Mouse (Mus musculus) left cerebral cortex, postnatal 36 days (tissue): Measurements from ENCODE around the gene Rpsa. TPM values are rescaled to one million over a fixed set of nuclear protein-coding genes. Genes with fewer than 3 reads are reported as not detected.

Experiments used
- DNase-seq, 2 experiments: peaks; one replicate each; pipeline ENCODE4 v3.0.0; 2021 to 2022; ENCODE audit warnings: low spot score in 2 of 2, mixed read lengths in 1 of 2
- intact Hi-C: fragments of 180-260 bp; cut with DNase I; formaldehyde crosslinking; loops from one replicate; pipeline ENCODE4 v1.15.1; 2025
- total RNA-seq, 2 experiments: library from RNA; stranded (reverse); gene quantifications; 2 replicates each; pipeline ENCODE4 v1.2.3; 2021

Rpsa gene
- total RNA-seq, 2 experiments from 2014 or later = 361 to 417 TPM

GRCm38 (mm10) chr9:120149222-120149828 lies 21.8 kb downstream of the Rpsa start, which contains the start of gene Mobp:
Mobp (plus strand) TSS chr9:120149707.
- no peak for DNase-seq
- intact Hi-C loops = no loop called here

GRCm38 (mm10) chr9:120151152-120151551 lies 23.7 kb downstream of the Rpsa start:
- intact Hi-C loops = no loop called here
- DNase-seq = no peak

- DNase-seq = no peak
- intact Hi-C loops = no loop called here
Measured at GRCm38 (mm10) chr9:120151906-120152399, 24.5 kb downstream of the Rpsa start.

DNA sequence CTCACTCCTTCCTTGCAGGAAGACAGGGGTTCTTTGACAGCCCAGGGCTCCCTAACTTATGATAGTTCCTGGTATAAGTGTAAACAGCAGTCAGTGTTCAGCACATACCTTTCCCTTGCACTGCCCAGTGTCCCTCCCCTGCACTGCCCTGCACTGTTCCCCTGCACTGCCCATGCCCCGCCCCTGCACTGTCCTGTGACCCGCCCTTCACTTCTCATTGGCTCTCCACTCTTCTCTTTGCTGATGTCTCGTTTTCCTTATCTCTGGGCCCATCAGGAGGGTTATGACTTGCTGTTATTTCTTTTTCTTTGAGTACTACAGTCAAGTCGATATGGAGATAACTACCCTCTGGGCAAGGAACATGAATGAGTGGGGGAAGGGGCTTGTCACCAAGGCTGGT lies 30.6 kb downstream of the Rpsa start:
- intact Hi-C loops = no loop called here
- no peak for DNase-seq

GRCm38 (mm10) chr9:120163862-120164261 lies 36.4 kb downstream of the Rpsa start:
- intact Hi-C loops = no loop called here
- DNase-seq = no peak

DNA sequence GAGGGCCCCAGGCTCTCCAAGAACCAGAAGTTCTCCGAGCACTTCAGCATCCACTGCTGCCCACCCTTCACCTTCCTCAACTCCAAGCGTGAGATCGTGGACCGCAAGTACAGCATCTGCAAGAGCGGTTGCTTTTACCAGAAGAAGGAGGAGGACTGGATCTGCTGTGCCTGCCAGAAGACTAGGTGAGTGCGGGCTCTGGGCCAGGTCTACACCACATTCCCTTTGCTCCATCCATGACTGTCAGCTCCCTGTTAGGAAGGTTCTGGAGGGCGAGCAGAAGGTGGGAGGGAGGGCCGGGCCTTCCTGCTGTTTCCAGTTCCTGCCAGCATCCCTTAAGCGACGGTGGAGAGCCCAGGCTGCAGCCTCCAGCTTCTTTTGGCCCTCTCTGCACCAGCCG lies 40.3 kb downstream of the Rpsa start:
- DNase-seq = no peak
- intact Hi-C loops = no loop called here

GRCm38 (mm10) chr9:120171295-120171694 lies 43.8 kb downstream of the Rpsa start:
- intact Hi-C loops = loop anchor here (1.0 kb wide), 1 partner anchor 30 kb away; no protein-coding TSS in a partner anchor
- DNase-seq = peak; percentile 53 to 61

- peak; percentile 58 to 78 for DNase-seq
- intact Hi-C loops = no loop called here
Measured at GRCm38 (mm10) chr9:120174436-120175137, 47.1 kb downstream of the Rpsa start.

DNA sequence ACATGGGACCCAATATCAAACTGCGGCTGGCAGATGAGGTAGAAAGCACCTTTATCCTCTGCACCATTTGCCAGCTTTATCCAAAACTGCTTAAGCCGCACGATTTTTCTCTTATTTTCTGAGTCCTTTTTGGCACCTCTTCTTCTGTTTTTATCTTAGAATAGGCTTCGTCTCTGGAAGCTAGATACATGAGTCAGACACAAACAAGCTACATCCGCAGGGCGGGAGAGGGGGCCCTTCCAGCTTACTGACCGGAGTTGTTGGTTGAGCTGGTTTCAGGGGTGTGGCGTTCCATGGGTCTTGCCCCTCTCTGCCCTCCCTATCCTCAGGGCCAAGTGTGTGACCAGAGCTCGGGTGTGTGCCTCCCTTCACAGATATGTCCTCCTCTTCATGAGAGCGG lies 51.3 kb downstream of the Rpsa start:
- no peak for DNase-seq
- intact Hi-C loops = no loop called here

Other genes starting within 250 kb of the Rpsa start
- 10 to 100 TPM; 70.0 to 85.9 TPM for gene Wdr48, start 232.8 kb upstream of the Rpsa start, total RNA-seq
- gene Gorasp1, start 190.1 kb upstream of the Rpsa start, total RNA-seq = 10 to 100 TPM; 36.3 to 40.6 TPM
- under 1 TPM; 0.50 to 0.67 TPM for gene Ttc21a, start 190.1 kb upstream of the Rpsa start, total RNA-seq
- 10 to 100 TPM; 12.5 to 19.1 TPM for gene Csrnp1, start 143.0 kb upstream of the Rpsa start, total RNA-seq
- gene Xirp1, start 104.1 kb upstream of the Rpsa start, total RNA-seq = under 1 TPM in 1 of 2 experiments, not detected in 1; 0.15 TPM
- gene Cx3cr1, start 57.8 kb upstream of the Rpsa start, total RNA-seq = 10 to 100 TPM; 30.9 to 32.8 TPM
- gene Ccr8, start 35.6 kb upstream of the Rpsa start, total RNA-seq = not detected
- gene Slc25a38, start 17.3 kb upstream of the Rpsa start, total RNA-seq = 10 to 100 TPM; 27.0 to 28.9 TPM
- 100 to 1,000 TPM; 355 to 475 TPM for gene Mobp, start 22.0 kb downstream of the Rpsa start, total RNA-seq
- gene Myrip, start 173.8 kb downstream of the Rpsa start, total RNA-seq = 10 to 100 TPM; 82.1 to 89.5 TPM